In the genomic region with DNA sequence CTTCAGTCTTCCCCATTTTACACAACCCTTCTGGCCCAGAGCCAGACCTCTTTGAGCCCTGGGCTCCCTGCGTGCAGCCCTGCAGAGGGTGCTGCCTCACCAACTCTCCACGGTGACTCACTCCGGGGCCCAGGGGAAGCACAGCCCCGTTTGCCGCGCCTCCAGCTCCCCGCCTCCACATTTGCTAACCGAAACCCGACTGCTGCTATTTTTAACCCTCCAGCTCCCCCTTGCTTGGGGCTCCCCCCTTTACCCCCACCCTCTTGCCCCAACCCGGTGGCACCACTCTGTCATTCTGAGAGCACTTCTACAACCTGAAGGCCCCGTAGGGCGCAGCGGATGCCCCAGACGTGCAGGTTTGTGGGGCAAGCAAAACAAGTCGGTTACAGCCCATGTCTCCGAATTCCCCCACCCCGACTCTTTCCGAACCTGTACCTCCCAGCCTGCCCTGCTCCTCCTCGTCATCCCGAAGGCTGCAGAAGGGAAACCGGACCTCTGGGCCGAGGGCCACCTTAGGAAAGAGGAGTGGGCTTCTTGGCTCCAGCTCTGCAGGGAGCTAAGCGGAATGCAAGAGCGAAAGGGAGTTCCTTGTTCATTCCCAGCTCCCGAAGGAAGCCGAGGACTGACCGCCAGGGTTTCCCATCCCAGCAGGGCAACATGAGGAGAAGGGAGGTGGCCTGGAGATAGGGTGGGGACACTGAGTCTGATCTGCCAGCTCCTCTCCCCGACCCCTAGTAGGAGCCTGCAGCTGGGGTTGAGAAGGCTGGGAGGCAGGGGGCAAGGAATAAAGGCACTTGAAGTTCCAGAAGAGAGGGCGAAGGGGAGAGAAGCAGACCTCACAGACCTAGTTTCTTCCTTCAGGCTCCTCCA, we compare ENCODE assay signal across 1 mouse cellular context.
A peak's percentile ranks its signal among the peaks of the same experiment; 100 is the strongest.
TF ChIP-seq lines count a peak whose summit lies in the region.

No protein-coding gene starts in this region.

TF ChIP-seq in MEL, 35 proteins besides CTCF, POLR2A, EP300 and RAD21 (continued from another document):
- peak; percentile 39; the same call in 1 of the 2 replicates for TF ChIP-seq CHD2 (IDR thresholded peaks at IDR 0.05; ENCODE audit: low read length)
- peak; percentile 76 for TF ChIP-seq MXI1 (IDR thresholded peaks at IDR 0.05; ENCODE audit: low read depth, low read length)
- TF ChIP-seq USF2 (IDR thresholded peaks at IDR 0.05; ENCODE audit: borderline replicate concordance in 1 of 2, insufficient read depth in 1 of 2, low read depth in 1 of 2, low read length in 2 of 2): no peak
- TF ChIP-seq POLR2AphosphoS2 (IDR thresholded peaks at IDR 0.05; ENCODE audit: low read length): 0 out of 2 replicates have a peak, but pooled peaks have one; percentile 15
- peak; percentile 50 for TF ChIP-seq TCF12 (IDR thresholded peaks at IDR 0.05; ENCODE audit: low read depth, low read length)
- TF ChIP-seq ELF1 (IDR thresholded peaks at IDR 0.05; ENCODE audit: low read depth, low read length): peak; percentile 37; the same call in 1 of the 2 replicates
- peak; percentile 62; the same call in 1 of the 2 replicates for TF ChIP-seq TBP (IDR thresholded peaks at IDR 0.05; ENCODE audit: low read depth, low read length)
- peak; percentile 30; the same call in 1 of the 2 replicates for TF ChIP-seq ZMIZ1 (IDR thresholded peaks at IDR 0.05; ENCODE audit: low read depth, low read length)
- TF ChIP-seq GABPA (IDR thresholded peaks at IDR 0.05; ENCODE audit: low read depth, low read length): no peak
- peak; percentile 81; the same call in 1 of the 2 replicates for TF ChIP-seq JUND (IDR thresholded peaks at IDR 0.05; ENCODE audit: low read depth, low read length)
- TF ChIP-seq MYB (IDR thresholded peaks at IDR 0.05; ENCODE audit: low read depth, low read length): peak; percentile 82
- no peak for TF ChIP-seq KAT2A (conservative IDR thresholded peaks at IDR 0.05; ENCODE audit: low read depth, low read length)
- no peak for TF ChIP-seq NRF1 (IDR thresholded peaks at IDR 0.05; ENCODE audit: insufficient read depth, low read depth, low read length, poor library complexity, severe bottlenecking)
- no peak for TF ChIP-seq ZNF384 (IDR thresholded peaks at IDR 0.05; ENCODE audit: low read depth, low read length)
- TF ChIP-seq CHD1 (IDR thresholded peaks at IDR 0.05; ENCODE audit: low read depth, low read length): peak; percentile 87; the same call in 1 of the 2 replicates
- 0 out of 2 replicates have a peak, but pooled peaks have one; percentile 31 for TF ChIP-seq HCFC1 (IDR thresholded peaks at IDR 0.05; ENCODE audit: low read depth, low read length)
- TF ChIP-seq RCOR1 (IDR thresholded peaks at IDR 0.05; ENCODE audit: low read depth, low read length): peak; percentile 21; the same call in 1 of the 2 replicates
- peak; percentile 39 for TF ChIP-seq ZC3H11A (IDR thresholded peaks at IDR 0.05; ENCODE audit: low read depth, low read length)
- TF ChIP-seq MAX (IDR thresholded peaks at IDR 0.05; ENCODE audit: low read length): 0 out of 2 replicates have a peak, but pooled peaks have one; percentile 39
- 0 out of 2 replicates have a peak, but pooled peaks have one; percentile 9 for TF ChIP-seq BHLHE40 (IDR thresholded peaks at IDR 0.05; ENCODE audit: borderline replicate concordance, low read depth, low read length)
- TF ChIP-seq MEF2A (IDR thresholded peaks at IDR 0.05; ENCODE audit: extremely low read depth, insufficient replicate concordance, low read depth, low read length, poor library complexity, severe bottlenecking): peak; percentile 98
- TF ChIP-seq POLR2AphosphoS5 (IDR thresholded peaks at IDR 0.05; ENCODE audit: borderline replicate concordance, low read depth, low read length): no peak
- 0 out of 2 replicates have a peak, but pooled peaks have one; percentile 4 for TF ChIP-seq TAL1 (IDR thresholded peaks at IDR 0.05; ENCODE audit: low read length)
- no peak for TF ChIP-seq USF1 (IDR thresholded peaks at IDR 0.05; ENCODE audit: low read depth, low read length)
- TF ChIP-seq MAFK (IDR thresholded peaks at IDR 0.05; ENCODE audit: borderline replicate concordance, low read depth, low read length): peak; percentile 49; the same call in 1 of the 2 replicates
- no peak for TF ChIP-seq GATA1 (IDR thresholded peaks at IDR 0.05; ENCODE audit: low read depth, low read length)
- peak; percentile 61; the same call in 1 of the 2 replicates for TF ChIP-seq E2F4 (IDR thresholded peaks at IDR 0.05; ENCODE audit: borderline replicate concordance, low read depth, low read length)
- TF ChIP-seq NELFE (IDR thresholded peaks at IDR 0.05; ENCODE audit: low read depth, low read length): no peak
- peak; percentile 69 for TF ChIP-seq SMC3 (IDR thresholded peaks at IDR 0.05; ENCODE audit: low read depth, low read length)
- 0 out of 2 replicates have a peak, but pooled peaks have one; percentile 18 for TF ChIP-seq MYC (IDR thresholded peaks at IDR 0.05; ENCODE audit: low read depth, low read length)
- TF ChIP-seq MAZ (IDR thresholded peaks at IDR 0.05; ENCODE audit: low read depth, low read length): peak; percentile 99
- peak; percentile 85 for TF ChIP-seq UBTF (IDR thresholded peaks at IDR 0.05; ENCODE audit: borderline replicate concordance, insufficient read depth, low read depth, low read length)
- TF ChIP-seq ZKSCAN1 (IDR thresholded peaks at IDR 0.05; ENCODE audit: low read depth, low read length): no peak
